Mouse (Mus musculus): Measurements from ENCODE around the gene Slc25a33.

Slc25a33 gene

DNA sequence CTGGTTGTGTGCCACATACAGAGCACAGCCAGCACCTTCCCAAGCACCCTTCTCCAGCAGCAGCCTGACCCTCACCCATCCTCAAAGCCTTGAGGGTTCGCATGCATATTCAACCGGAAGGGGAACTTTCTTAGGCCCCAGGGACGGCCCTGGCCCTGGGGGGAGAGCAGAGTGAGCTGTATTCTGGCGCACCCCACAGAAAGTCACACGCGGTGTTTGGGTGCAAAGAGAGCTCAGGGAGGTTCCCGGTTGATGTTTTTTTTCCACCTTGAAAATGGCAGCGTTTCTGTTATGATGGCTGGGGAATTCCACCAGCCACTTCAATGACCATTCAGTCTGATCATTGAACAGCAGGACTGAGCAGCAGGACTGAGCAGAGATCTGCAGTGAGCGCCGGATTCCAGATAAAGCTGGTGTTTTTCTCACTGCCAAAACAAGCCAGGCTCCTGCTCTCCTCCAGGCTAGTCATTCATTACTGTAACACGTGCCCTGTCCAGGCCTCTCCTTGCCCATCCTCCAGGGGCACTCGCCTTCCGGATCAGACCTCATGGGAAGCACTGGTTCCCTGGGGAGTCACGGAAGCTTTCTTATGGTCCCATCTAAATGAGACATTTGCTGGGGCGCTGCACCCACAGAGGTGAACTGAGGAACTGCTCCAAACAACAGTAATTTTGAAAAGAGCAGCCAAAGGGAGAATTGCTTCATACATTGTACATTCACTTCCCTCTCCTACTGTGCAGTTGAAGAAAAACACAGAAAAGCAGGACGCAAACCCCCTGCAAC is 77.7 kb downstream of the Slc25a33 start:
- no peak for DNase-seq (ENCODE audit: low read depth)

Data from fibroblast of lung, adult 2 months (primary cell).